Mouse (Mus musculus): ENCODE measurements around the gene Slc1a3. TPM values are rescaled to one million over a fixed set of nuclear protein-coding genes. Genes with fewer than 3 reads are reported as not detected.

Gene Slc1a3
- polyA plus RNA-seq, 1 experiment from 2014 or later: 24.5 TPM

DNA sequence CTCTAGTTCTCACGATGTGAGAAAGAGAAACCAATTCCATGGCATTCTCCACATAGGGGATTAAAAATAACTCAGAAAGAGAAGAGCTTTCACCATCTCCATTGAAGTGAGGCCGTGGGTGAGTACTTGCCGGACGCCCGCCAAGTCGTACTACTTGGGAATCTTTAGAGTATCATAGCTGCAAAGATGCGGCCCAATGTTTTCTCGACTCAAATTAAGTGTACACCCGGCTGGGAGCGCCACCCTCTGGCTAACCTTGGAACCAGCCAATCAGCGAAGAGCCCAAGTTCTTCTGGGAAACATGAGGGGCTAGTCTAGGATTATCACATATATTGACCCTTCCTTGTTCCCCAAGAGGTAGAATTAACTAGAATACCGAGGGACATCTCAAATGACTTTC is 115.3 kb downstream of the Slc1a3 start:
- Histone ChIP-seq H3K27me3 (ENCODE audit: insufficient read depth, low read length) (no peaks in the 10 kb centered on the region), H3K4me3 (ENCODE audit: low read depth, low read length) (no peak overlapping the region), H3K4me1 (ENCODE audit: insufficient read depth) (no peaks in the 10 kb centered on the region), H3K4me2 (no peak overlapping the region), H3K9me3 (ENCODE audit: low read depth, low read length) (no peaks in the 10 kb centered on the region), H3K27ac (ENCODE audit: low read depth) (no peak overlapping the region), H3K36me3 (ENCODE audit: insufficient read depth) (no peaks in the 10 kb centered on the region), H3K9ac (no peak overlapping the region)
- ATAC-seq (ENCODE audit: insufficient read depth): no peak
- DNase-seq: no peak
- 75% methylated on average over 12 of the region's 12 CpGs for WGBS
- TF ChIP-seq CTCF (IDR thresholded peaks at IDR 0.05; ENCODE audit: low read depth): no peak

- Histone ChIP-seq H3K4me3 (ENCODE audit: low read depth, low read length) (no peak overlapping the region), H3K9me3 (ENCODE audit: low read depth, low read length) (no peaks in the 10 kb centered on the region), H3K36me3 (ENCODE audit: insufficient read depth) (no peaks in the 10 kb centered on the region), H3K4me2 (no peak overlapping the region), H3K9ac (no peak overlapping the region), H3K4me1 (ENCODE audit: insufficient read depth) (no peaks in the 10 kb centered on the region), H3K27me3 (ENCODE audit: insufficient read depth, low read length) (no peaks in the 10 kb centered on the region), H3K27ac (ENCODE audit: low read depth) (no peak overlapping the region)
- 22% methylated on average over 11 of the region's 11 CpGs for WGBS
- TF ChIP-seq CTCF (IDR thresholded peaks at IDR 0.05; ENCODE audit: low read depth): peak; percentile 86
- ATAC-seq (ENCODE audit: insufficient read depth) (no peak; the same call in 1 of the 2 replicates), DNase-seq (peak; percentile 92)
These were observed 121.0 kb downstream of the Slc1a3 start for GRCm38 (mm10) chr15:8589503-8590116.

GRCm38 (mm10) chr15:8588065-8588464 is 122.5 kb downstream of the Slc1a3 start:
- no peak overlapping the region for H3K27ac ChIP-seq (ENCODE audit: low read depth)
- H3K27me3 ChIP-seq (ENCODE audit: insufficient read depth, low read length): no peaks in the 10 kb centered on the region
- no peaks in the 10 kb centered on the region for H3K36me3 ChIP-seq (ENCODE audit: insufficient read depth)
- no peaks in the 10 kb centered on the region for H3K9me3 ChIP-seq (ENCODE audit: low read depth, low read length)
- no peaks in the 10 kb centered on the region for H3K4me1 ChIP-seq (ENCODE audit: insufficient read depth)
- DNase-seq: no peak
- no peak for TF ChIP-seq CTCF (IDR thresholded peaks at IDR 0.05; ENCODE audit: low read depth)
- H3K9ac ChIP-seq: no peak overlapping the region
- no peak overlapping the region for H3K4me2 ChIP-seq
- no peak for ATAC-seq (ENCODE audit: insufficient read depth)
- 88% methylated on average over 5 of the region's 5 CpGs for WGBS
- H3K4me3 ChIP-seq (ENCODE audit: low read depth, low read length): no peak overlapping the region

DNA sequence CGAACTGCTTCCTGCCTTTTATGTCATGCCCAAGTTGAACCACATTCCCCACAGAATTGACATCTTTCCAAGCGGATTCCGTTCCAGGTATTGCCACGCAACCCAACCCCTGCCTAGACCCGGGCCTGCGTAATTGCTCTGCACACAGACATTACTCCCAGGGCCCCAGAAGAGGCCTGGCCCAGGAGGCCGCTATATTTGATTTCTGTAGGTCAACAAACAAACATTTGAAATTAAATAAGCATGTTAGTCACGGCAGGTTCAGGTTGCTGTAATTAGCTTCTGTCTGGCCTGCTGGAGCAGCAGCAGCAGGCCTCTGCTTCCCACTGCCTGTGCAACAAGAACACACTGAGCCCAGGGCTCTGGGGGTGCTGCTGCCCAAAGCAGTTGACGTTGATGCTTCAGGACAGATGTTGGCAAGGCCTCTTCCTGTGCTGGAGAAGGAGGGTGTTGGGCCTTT is 123.7 kb downstream of the Slc1a3 start:
- 66% methylated on average over 9 of the region's 9 CpGs for WGBS
- Histone ChIP-seq H3K4me1 (ENCODE audit: insufficient read depth) (no peaks in the 10 kb centered on the region), H3K27me3 (ENCODE audit: insufficient read depth, low read length) (no peaks in the 10 kb centered on the region), H3K4me3 (ENCODE audit: low read depth, low read length) (no peak overlapping the region), H3K9me3 (ENCODE audit: low read depth, low read length) (no peaks in the 10 kb centered on the region), H3K36me3 (ENCODE audit: insufficient read depth) (no peaks in the 10 kb centered on the region), H3K27ac (ENCODE audit: low read depth) (no peak overlapping the region), H3K4me2 (no peak overlapping the region), H3K9ac (no peak overlapping the region)
- ATAC-seq (ENCODE audit: insufficient read depth) (no peak), DNase-seq (no peak)
- no peak for TF ChIP-seq CTCF (IDR thresholded peaks at IDR 0.05; ENCODE audit: low read depth)

Other genes with a start within 250 kb of the Slc1a3 start
- gene Gm2310, start 190.8 kb downstream of the Slc1a3 start, polyA plus RNA-seq (2014; fragmentation: Nextera tagmentation; extraction: Ambion mirVana): not detected in 2 replicates